Mouse (Mus musculus): Measurements from ENCODE around the gene Mcur1.

Gene Mcur1

DNA sequence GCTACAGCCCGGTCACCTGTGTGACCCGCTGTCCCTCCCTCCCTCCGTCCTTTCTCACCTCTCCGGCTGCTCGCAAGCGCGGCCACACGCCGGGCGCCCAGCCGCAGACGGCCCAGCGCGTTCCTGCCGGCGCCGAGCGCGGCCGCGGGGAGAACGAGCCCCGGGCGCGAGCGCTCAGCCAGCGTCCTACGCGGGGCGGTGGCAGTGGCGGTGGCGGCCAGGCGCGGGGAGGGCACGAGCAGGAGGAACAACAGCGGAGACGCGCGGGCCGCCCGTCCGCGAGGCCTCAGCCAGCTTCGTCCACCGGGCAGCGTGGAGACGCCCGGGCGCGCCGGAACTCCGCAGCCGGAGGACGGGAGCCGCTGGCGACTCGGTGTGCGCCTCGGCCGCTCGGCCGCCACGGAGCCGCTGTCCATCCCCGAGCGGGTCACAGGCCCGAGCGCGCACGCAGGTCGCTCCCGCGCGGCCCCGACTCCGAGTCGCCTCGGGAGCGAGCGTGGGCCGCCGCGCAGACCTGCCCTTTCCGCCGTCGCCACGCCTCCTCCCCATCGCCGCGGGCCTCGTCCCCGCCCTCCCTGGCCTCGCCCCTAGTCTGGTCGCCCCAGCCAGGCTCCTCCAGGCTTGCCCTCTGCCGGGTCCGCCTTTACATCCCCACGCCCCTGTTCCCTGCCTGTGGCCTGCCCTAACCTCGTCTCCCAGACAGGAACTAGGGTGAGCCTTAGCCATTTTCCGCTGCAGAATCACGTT, at the start of gene Mcur1:
Gene Mcur1 (minus strand): TSS at position 481 of the 747 bp plus-strand sequence.
- DNase-seq (ENCODE audit: low read depth, low spot score): peak; percentile 92

DNA sequence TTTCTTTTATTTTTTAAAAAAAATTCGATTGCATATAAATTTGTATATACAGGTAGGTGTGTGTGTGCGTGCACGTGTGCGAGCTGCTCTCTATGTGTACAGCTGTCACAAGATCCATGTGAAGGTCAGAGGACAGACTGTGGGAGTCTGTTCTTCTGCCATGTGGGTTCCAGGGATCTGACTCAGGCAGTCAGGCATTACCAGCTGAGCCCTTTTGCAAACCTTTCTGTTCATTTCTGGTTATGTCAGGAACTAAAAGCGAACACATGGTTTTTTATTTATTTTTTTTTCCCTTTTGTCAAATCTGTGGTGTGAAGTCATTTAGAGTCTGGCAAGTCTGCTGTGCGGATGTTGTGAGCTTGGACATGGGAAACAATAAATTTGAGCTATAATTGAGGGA, 48.9 kb upstream of the Mcur1 start:
- no peak for DNase-seq (ENCODE audit: low read depth, low spot score)

DNA sequence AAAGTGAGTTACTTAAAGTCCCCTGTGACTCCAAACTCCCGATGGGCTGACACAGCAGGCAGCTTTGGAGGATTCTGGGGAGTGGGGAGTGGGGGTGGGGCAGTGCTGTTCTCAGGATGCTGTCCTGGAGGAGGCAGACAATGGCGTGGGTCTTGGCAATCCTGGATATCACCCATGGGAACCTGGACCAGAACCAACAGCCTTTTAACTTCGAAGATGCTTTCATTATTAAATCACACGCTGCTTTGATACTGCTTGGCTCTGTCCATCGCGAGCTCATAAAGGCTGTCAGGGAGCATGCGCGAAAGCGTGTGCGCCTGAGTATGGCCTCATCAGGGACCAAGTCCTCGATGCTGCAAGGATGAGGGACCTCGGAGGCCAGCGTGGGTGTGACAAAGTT, 43.1 kb upstream of the Mcur1 start:
- no peak for DNase-seq (ENCODE audit: low read depth, low spot score)

DNA sequence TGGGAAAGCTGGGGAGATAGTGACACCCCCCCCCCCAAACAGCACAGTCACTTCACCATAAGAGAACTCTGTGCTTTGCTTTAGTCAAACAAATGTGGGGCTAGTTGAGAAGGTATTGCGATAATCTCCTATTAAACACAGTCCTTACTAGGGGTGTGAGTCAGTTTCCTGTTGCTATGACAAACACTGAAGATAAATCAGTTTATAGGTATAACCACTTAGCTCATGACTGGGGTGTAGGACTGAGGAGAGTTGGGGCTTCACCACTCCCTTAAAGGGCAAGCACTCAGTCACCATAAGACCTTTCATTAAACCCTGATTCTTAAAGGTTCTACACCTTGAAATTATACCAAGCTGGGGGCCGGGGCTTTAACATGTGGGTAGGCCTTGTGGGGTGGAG, 42.4 kb upstream of the Mcur1 start:
- DNase-seq (ENCODE audit: low read depth, low spot score): no peak

DNA sequence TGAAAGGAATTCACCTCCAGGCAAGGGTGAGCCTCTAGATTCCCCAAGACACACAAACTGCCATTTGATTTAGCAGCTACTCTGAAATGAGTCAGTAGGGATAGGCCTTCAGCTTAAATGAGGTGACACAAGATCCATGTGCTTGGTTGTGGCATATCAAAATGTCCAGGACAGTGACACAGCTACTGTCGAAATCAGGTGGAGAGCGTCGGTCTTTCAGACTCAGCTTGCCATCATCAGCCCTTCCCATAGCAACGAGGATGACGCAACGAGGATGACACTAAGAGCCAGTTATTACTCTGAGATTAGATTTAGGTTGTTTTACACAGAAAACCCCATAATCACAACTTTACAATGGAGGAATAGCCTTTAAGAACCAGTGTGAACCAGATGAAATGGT, 41.0 kb upstream of the Mcur1 start:
- no peak for DNase-seq (ENCODE audit: low read depth, low spot score)

DNA sequence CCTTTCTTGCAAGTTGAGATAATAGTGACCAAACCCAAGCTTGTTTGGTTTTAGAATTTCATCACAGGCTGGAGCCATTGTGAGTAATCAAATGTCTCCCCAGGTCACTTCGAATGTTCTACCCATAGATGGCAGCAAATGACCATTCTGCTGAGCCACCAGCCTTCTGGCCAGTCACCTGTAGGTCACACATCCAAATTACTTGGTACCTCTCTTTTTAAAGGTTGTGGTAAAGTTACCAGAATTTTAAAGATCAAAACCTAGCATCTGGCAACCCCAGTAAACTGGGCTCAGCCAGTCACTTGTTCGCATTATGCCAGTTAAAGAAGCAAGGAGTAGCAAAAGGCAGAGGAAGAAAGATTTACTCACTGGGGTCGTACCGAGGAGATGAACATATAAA, 35.9 kb upstream of the Mcur1 start:
- DNase-seq (ENCODE audit: low read depth, low spot score): peak; percentile 70

DNA sequence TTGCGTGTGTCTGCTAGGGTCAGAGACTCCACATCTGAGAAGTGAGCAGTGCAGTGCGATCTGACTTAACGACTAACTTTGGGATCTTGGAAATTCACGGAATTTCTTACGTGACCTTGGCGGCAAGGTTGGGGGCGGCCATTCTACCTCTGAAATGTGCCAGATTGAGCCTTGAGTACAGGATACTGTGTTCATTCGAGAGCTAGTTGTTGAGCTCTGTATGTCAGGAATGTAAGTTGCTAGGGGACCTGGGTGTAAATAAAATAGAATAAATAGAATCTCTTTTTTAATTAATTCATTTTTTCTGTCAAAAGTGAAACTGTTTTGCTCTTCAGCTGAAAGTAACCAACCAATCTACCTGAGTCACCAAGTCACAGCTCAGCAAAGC, 32.7 kb upstream of the Mcur1 start:
- DNase-seq (ENCODE audit: low read depth, low spot score): no peak

DNA sequence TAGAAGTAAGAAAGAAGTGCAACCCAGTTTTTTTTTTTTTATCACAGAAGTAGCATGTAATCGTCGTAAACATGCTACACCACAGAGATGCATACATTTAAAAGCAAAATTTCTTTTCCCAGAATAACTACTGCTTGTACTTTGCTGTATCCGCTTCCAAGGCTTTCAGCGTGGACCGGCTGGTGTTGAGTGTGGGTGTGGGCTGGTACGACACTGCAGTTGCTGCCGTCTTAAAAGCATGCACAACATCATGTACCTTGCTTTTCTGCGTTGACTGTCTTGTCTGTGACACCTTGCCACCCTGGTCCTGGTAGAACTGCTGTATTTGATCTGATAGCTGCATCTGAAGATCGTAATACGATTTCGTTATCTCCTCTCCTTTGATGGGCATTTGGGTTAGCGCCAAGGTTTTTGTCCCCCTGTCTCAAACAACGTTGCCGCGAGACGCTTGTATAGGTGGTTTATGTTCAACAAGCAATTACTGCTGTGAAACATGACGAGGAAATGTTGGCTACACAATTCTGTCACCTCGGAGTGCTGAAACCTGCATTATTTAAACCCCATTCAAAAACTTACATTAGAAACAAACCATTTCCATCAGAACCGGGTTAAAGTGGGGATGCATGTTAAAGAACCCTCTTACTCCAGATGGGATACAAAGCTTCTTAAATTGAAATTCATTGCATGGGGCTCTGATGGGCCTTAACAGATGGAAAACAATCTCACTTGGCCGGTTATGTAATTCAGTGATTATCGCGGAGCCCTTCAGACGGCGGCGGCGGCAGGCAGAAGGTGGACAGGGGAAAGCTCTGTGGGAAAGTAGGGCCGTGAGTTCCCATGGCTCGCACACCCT, 32.1 kb upstream of the Mcur1 start:
- DNase-seq (ENCODE audit: low read depth, low spot score): no peak

DNA sequence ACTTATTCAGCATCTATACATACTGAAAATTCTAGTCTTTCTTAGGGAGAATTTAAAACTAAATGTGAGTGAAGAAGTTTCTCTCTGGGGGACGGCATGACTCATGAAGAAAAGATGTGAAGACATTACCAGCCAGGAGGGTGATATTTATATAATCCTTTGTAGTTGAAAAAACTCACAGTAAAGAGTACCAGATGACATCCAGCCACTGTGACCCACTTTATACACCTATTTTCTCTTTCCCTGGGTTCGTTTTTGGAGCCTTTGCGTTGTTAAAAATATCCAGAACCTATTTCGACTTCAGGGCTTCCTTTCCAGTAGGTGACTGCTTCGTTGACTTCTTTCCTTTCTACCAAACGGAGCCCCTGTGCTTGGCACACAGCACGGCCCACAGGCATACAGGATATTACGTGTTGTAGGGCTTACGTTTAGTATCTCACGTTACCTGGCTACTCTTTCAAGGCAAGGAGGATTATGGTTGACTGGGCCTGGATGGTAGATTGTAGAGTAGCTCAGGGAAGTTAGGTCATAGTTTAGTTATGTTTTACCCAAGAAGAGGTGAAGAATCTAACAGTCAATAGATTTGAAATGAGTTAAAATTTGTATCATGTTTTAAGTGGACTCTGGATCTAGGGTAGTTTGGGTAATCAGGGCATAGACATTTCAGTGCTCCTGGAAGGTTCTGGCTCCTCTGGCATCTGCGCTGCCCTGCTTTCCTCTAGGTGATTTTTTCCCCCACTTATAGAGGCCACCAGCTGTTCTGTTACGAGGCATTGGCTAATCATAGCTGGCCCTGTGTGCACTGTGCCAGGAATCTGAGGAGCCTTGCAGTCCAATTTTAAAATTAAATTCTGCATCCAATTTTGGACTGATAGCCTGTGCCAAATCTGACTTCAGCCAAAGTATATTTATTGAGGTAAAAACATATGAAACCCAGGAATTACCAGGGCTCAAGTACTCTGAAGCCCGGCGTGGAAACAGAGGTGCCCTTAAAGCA, 28.2 kb upstream of the Mcur1 start:
- no peak for DNase-seq (ENCODE audit: low read depth, low spot score)

DNA sequence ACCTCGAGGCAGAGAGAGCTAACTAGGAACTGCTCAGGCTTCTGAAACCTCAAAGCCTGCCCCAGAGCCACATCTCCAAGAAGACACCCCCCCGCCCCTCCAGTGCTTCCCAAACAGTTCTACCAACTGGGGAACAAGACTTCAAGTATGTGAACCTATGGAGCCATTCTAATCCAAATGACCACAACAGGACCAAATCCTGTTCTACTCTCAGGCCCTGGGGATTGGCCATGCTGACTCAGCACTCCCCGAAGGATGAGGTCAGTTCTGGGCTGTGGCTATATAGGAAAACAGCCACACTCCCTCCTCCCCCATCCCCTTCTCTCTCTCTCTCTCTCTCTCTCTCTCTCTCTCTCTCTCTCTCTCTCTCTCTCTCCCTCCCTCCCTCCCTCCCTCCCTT, 27.0 kb upstream of the Mcur1 start:
- no peak for DNase-seq (ENCODE audit: low read depth, low spot score)

DNA sequence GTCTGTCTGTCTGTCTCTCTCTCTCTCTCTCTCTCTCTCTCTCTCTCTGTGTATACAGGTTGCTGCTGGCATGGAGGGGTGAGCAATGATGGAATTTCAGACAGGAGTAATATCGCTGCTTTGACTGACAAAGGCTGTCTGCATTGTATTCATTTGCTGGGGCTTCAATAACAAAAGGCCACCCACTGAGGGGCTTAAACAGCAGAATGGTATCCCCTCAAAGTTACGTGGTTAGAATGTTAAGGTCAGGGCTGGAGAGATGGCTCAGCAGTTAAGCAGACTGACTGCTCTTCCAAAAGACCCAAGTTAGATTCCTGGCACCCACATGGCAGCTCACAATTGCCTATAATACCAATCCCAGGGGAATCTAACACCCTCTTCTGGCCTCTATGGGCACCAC, 25.3 kb upstream of the Mcur1 start:
- peak; percentile 92 for DNase-seq (ENCODE audit: low read depth, low spot score)

DNA sequence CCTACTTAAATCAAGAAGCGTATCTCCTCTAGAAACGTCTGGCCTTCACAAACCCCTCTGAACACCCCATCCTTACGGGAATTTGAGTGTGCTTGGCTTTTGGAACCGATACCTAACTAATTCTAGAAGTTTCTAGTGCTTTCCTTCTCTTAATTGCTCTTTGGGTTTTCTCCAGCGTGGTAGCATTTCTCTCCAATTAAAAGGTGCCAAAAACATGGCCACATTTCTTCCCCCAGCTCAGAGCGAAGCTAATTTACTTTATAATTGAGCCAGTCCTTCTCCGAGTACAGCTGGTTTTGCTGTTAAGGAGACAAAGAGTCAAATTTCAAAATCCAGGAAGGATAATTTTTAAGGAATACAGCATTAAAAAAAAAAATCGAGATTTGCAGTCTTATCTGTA, 23.5 kb upstream of the Mcur1 start:
- DNase-seq (ENCODE audit: low read depth, low spot score): no peak

DNA sequence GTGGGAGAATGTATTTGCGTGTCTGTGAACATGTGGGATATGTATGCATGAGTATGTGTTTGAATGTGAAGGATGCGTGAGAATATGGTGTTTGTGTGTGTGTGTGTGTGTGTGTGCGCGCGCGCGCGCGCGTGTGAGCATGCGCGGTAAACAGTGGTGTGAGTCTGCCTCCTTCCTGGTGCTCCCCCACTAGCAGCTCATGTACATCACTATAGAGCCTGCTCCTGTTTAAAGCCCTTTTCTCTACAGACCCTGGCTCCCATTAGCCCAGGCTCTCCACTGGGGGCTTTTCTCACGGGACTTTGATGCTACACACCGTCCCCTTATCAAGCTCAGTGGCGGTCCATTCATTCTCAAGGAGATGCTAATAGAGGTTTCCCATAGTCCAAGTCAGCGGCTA, 23.0 kb upstream of the Mcur1 start:
- DNase-seq (ENCODE audit: low read depth, low spot score): peak; percentile 75

DNA sequence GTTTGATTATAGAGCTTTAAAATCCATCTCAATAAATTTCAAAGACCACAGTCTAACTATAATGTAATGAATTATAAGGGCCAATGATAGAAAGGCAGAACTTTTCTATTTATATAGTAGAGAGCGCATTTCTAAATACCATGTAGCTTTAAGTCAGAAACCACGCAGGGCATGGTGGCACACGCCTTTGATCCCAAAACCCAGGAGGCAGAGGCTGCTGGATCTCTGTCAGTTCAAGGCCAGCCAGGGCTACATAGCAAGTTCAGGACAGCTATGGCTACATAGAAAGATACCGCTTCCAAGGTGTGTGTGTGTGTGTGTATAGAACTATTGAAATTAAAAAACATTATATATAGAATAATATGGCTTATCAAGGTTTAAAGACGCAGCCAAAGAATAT, 20.7 kb upstream of the Mcur1 start:
- no peak for DNase-seq (ENCODE audit: low read depth, low spot score)

DNA sequence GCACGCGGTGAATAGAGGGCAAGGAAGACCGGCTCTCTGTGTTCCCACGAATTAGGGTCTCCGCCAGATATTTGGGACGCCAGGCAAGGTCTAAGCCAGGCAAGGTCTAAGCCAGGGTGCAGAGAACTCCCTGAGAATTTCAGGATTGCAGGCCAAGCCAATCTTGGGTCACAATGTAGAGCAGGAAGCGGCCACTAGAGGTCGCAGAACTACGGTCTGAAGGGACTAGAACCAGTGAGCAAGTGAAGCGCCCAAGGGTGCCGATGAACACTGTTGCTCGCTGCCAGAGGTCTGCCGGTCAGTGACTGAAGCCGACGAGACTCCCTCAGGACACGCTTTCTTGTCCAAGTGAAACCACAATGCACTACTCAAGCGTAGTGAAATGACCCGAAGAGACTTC, 19.7 kb upstream of the Mcur1 start:
- DNase-seq (ENCODE audit: low read depth, low spot score): peak; percentile 77

DNA sequence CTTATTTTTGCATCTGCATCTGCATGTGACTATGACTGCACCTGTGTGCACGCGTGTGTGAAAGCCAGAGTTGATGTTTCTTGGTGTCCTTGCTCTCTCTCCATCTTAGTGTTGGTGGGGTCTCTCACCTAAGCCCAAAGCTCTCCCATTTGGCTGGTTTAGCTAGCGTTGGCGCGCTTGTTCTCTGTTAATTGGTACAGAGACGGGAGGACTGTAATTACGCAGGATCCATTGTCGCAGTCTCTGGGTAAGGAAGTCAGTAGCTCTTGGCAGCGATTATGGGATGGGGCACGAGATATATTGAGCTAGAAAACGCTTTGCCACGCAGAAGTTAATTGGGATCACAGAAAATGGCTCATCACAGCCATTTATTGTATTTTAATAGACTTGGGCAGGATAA, 17.8 kb upstream of the Mcur1 start:
- DNase-seq (ENCODE audit: low read depth, low spot score): no peak

DNA sequence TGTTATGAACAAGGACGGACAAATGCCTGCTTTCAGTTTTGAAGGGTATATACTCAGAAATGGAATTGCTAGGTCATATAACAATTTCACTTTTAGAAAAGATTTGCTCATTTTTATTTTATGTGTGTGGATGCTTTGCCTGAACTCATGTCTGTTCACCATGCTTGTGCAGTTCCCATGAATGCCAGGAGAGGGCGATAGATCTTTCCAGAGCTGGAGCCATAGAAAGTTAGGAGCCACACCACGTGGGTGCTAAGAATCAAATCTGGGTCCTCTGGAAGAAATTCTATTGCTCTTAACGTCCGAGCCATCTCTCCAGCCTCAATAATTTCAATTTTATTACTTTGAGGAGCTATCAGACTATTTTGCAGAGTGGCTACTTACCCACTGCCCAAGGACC, 17.3 kb upstream of the Mcur1 start:
- DNase-seq (ENCODE audit: low read depth, low spot score): peak; percentile 72

DNA sequence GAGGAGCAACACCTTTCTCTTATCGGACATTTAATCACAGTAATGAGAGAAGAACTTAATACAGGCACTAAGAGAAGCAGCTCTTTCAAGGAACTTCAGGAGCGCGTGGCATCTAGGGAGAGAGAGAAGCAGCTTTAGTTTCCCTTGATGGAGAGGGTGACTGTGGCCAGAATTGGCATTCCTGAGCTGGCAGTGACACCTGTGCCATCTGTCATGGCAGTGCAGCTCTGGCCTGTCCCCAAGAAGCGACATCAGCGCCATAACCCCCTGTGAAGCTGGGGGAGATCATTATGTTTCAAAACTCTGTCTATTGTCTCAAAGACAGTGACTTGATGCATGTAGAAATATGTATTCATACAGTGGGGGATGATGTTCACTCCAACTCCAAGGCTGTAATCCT, 15.4 kb upstream of the Mcur1 start:
- no peak for DNase-seq (ENCODE audit: low read depth, low spot score)

DNA sequence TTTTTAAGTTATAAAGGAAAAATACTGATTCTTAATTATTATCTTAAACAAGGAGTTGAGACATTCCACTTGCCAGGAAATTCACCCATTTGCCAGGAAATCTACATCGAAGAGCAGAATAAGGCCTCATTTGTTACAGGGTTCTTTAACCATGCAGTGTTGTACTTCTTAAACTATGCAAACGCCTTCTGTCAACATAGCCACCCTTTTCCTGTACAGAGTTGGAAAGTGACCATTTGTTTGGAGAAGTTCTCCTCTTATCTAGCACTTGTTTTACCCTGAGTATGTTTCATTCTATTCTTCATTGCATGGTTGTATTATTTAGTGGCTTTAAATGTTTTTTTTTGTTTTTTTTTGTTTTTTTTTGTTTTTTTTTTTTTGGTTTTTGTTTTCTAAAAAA, 14.0 kb upstream of the Mcur1 start:
- no peak for DNase-seq (ENCODE audit: low read depth, low spot score)

DNA sequence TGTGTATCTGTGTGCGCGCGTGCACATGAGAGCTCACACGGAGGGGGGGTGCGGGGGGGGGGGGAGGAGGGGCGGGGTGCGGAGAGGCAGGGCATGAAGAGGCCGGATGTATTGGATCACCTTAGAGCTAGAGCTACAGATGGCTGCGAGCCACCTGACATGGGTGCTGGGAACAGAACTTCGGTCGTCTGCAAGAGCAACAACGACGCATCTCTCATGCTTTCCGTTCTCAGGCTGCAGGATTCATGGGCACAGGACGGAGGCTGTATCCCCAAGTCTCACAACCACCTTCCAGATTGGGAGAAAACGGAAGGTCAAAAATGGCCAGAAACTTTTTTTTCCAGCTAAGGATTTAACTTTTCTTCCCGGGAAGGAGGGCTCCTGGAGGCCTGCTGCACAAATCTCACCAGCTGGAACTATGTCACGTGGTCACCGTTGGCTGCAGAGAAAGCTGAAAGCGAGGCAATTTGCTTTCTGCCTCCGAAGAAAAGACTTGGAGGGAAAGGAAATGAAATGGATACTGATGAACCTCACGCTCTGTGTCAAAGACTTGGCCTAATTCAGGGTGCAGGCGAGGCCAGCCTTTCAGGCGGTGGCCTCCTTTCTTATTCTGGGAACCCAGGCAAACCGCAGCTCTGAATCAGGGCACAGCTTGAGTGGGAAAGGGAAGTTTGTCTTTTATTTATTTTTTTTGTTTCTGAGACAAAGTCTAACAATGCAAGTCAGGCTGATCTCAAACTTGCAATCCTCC, 7.3 kb upstream of the Mcur1 start:
- DNase-seq (ENCODE audit: low read depth, low spot score): no peak

DNA sequence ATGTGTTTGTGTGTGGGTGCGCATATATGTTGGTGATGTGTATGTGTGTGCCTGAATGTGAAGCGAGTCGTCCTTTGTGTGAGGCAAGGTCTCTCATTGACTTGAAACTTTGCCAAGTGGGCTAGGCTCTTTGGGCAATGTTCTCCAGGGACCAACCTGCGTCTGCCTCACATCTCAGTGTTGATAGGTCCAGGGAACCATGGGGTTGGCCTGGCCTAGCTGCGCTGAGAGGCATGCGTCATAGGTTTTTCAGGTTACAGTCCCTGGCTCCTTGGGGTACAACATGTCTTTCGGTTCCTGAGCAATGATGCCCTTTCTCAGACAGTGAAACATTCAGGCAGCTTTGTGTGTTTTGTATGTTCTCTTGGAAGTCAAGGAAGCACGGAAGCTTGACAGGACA, 6.2 kb upstream of the Mcur1 start:
- no peak for DNase-seq (ENCODE audit: low read depth, low spot score)
